Mouse (Mus musculus): ENCODE results near the gene Adap1.

GRCm38 (mm10) chr5:139232083-139232482 lies 93.3 kb downstream of the Adap1 start:
- TF ChIP-seq CTCF (IDR thresholded peaks at IDR 0.05; ENCODE audit: extremely low read depth, insufficient read depth, insufficient read length, insufficient replicate concordance) (no peak), POLR2A (IDR thresholded peaks at IDR 0.05; ENCODE audit: low read depth, low read length) (no peak)
